ENCODE assay signal across 1 mouse cellular context in genomic region chr17:79925865-79926421, GRCm38 (mm10).
TF ChIP-seq lines count a peak whose summit lies in the region.

No protein-coding gene starts in this region.

TF ChIP-seq in MEL, 35 proteins besides CTCF, POLR2A, EP300 and RAD21:
- TF ChIP-seq USF2 (IDR thresholded peaks at IDR 0.05; ENCODE audit: borderline replicate concordance in 1 of 2, insufficient read depth in 1 of 2, low read depth in 1 of 2, low read length in 2 of 2) (no peak), POLR2AphosphoS2 (IDR thresholded peaks at IDR 0.05; ENCODE audit: low read length) (peak; percentile 81; the same call in 1 of the 2 replicates), TCF12 (IDR thresholded peaks at IDR 0.05; ENCODE audit: low read depth, low read length) (peak; percentile 94), GATA1 (IDR thresholded peaks at IDR 0.05; ENCODE audit: low read depth, low read length) (peak; percentile 96), MAX (IDR thresholded peaks at IDR 0.05; ENCODE audit: low read length) (peak; percentile 90), SIN3A (IDR thresholded peaks at IDR 0.05; ENCODE audit: low read length) (peak; percentile 94), JUND (IDR thresholded peaks at IDR 0.05; ENCODE audit: low read depth, low read length) (peak; percentile 90), ZMIZ1 (IDR thresholded peaks at IDR 0.05; ENCODE audit: low read depth, low read length) (no peak; the same call in 1 of the 2 replicates), MYC (IDR thresholded peaks at IDR 0.05; ENCODE audit: low read depth, low read length) (peak; percentile 91), POLR2AphosphoS5 (IDR thresholded peaks at IDR 0.05; ENCODE audit: borderline replicate concordance, low read depth, low read length) (no peak), UBTF (IDR thresholded peaks at IDR 0.05; ENCODE audit: borderline replicate concordance, insufficient read depth, low read depth, low read length) (no peak), TAL1 (IDR thresholded peaks at IDR 0.05; ENCODE audit: low read length) (peak; percentile 88), MXI1 (IDR thresholded peaks at IDR 0.05; ENCODE audit: low read depth, low read length) (peak; percentile 74), BHLHE40 (IDR thresholded peaks at IDR 0.05; ENCODE audit: borderline replicate concordance, low read depth, low read length) (peak; percentile 92), ELF1 (IDR thresholded peaks at IDR 0.05; ENCODE audit: low read depth, low read length) (peak; percentile 87), MAFK (IDR thresholded peaks at IDR 0.05; ENCODE audit: borderline replicate concordance, low read depth, low read length) (peak; percentile 83), GABPA (IDR thresholded peaks at IDR 0.05; ENCODE audit: low read depth, low read length) (peak; percentile 40; the same call in 1 of the 2 replicates), ZC3H11A (IDR thresholded peaks at IDR 0.05; ENCODE audit: low read depth, low read length) (no peak; the same call in 1 of the 2 replicates), RCOR1 (IDR thresholded peaks at IDR 0.05; ENCODE audit: low read depth, low read length) (no peak), ETS1 (IDR thresholded peaks at IDR 0.05; ENCODE audit: low read depth, low read length) (peak; percentile 99), ZNF384 (IDR thresholded peaks at IDR 0.05; ENCODE audit: low read depth, low read length) (peak; percentile 42; the same call in 1 of the 2 replicates), MEF2A (IDR thresholded peaks at IDR 0.05; ENCODE audit: extremely low read depth, insufficient replicate concordance, low read depth, low read length, poor library complexity, severe bottlenecking) (no peak), NRF1 (IDR thresholded peaks at IDR 0.05; ENCODE audit: insufficient read depth, low read depth, low read length, poor library complexity, severe bottlenecking) (no peak), KAT2A (conservative IDR thresholded peaks at IDR 0.05; ENCODE audit: low read depth, low read length) (peak; percentile 49; the same call in 1 of the 2 replicates), TBP (IDR thresholded peaks at IDR 0.05; ENCODE audit: low read depth, low read length) (peak; percentile 82), HCFC1 (IDR thresholded peaks at IDR 0.05; ENCODE audit: low read depth, low read length) (peak; percentile 80), MAZ (IDR thresholded peaks at IDR 0.05; ENCODE audit: low read depth, low read length) (peak; percentile 91), NELFE (IDR thresholded peaks at IDR 0.05; ENCODE audit: low read depth, low read length) (peak; percentile 68), CHD2 (IDR thresholded peaks at IDR 0.05; ENCODE audit: low read length) (peak; percentile 37; the same call in 1 of the 2 replicates), USF1 (IDR thresholded peaks at IDR 0.05; ENCODE audit: low read depth, low read length) (peak; percentile 59), ZKSCAN1 (IDR thresholded peaks at IDR 0.05; ENCODE audit: low read depth, low read length) (no peak), MYB (IDR thresholded peaks at IDR 0.05; ENCODE audit: low read depth, low read length) (peak; percentile 98), SMC3 (IDR thresholded peaks at IDR 0.05; ENCODE audit: low read depth, low read length) (peak; percentile 14; the same call in 1 of the 2 replicates), E2F4 (IDR thresholded peaks at IDR 0.05; ENCODE audit: borderline replicate concordance, low read depth, low read length) (peak; percentile 74), CHD1 (IDR thresholded peaks at IDR 0.05; ENCODE audit: low read depth, low read length) (peak; percentile 98)
